Mouse (Mus musculus): Measurements from ENCODE around the gene Fbxo6. TPM values are rescaled to one million over a fixed set of nuclear protein-coding genes. Genes with fewer than 3 reads are reported as not detected.
"Not testable (repeated sequence)": the region's sequence is repeated elsewhere in the genome, so short reads cannot be mapped to it uniquely, and the experiment has no call there.

Gene Fbxo6
- polyA plus RNA-seq, 1 experiment from 2014 or later, result 33.7 TPM

- no peaks in the 10 kb centered on the region for H3K4me1 ChIP-seq (replicated peaks; ENCODE audit: insufficient read depth, low read length)
- WGBS, result 58% methylated on average over 9 of the region's 9 CpGs
- H3K36me3 ChIP-seq (ENCODE audit: insufficient read depth, low read length), result no peaks in the 10 kb centered on the region
- H3K27me3 ChIP-seq (ENCODE audit: insufficient read depth, low read length), result no peaks in the 10 kb centered on the region
- no peak for ATAC-seq (replicated peaks; ENCODE audit: low FRiP score, low read depth)
- no peak overlapping the region for H3K4me3 ChIP-seq (replicated peaks; ENCODE audit: low read depth, low read length)
- H3K9ac ChIP-seq (ENCODE audit: low read depth, low read length), result no peak overlapping the region
- no peak for DNase-seq (ENCODE audit: low spot score)
- H3K4me2 ChIP-seq (ENCODE audit: low read length), result no peak overlapping the region
- no peak overlapping the region for H3K27ac ChIP-seq
- H3K9me3 ChIP-seq (replicated peaks; ENCODE audit: low read length), result no peaks in the 10 kb centered on the region
- TF ChIP-seq CTCF (IDR thresholded peaks at IDR 0.05; ENCODE audit: low read depth), result no peak
These were observed 32.6 kb upstream of the Fbxo6 start for GRCm38 (mm10) chr4:148184564-148184963.

GRCm38 (mm10) chr4:148182363-148182762 is 30.4 kb upstream of the Fbxo6 start:
- no peak for TF ChIP-seq CTCF (IDR thresholded peaks at IDR 0.05; ENCODE audit: low read depth)
- Histone ChIP-seq H3K27me3 (ENCODE audit: insufficient read depth, low read length) (no peaks in the 10 kb centered on the region), H3K9me3 (replicated peaks; ENCODE audit: low read length) (no peaks in the 10 kb centered on the region), H3K36me3 (ENCODE audit: insufficient read depth, low read length) (no peaks in the 10 kb centered on the region), H3K4me3 (replicated peaks; ENCODE audit: low read depth, low read length) (no peak overlapping the region), H3K4me1 (replicated peaks; ENCODE audit: insufficient read depth, low read length) (no peaks in the 10 kb centered on the region), H3K9ac (ENCODE audit: low read depth, low read length) (no peak overlapping the region), H3K4me2 (ENCODE audit: low read length) (no peak overlapping the region), H3K27ac (no peak overlapping the region)
- ATAC-seq (replicated peaks; ENCODE audit: low FRiP score, low read depth) (no peak), DNase-seq (ENCODE audit: low spot score) (no peak)
- WGBS, result 37% methylated on average over 8 of the region's 8 CpGs

- ATAC-seq (replicated peaks; ENCODE audit: low FRiP score, low read depth), result no peak
- Histone ChIP-seq H3K9ac (ENCODE audit: low read depth, low read length) (no peak overlapping the region), H3K27ac (no peak overlapping the region), H3K4me2 (ENCODE audit: low read length) (no peak overlapping the region), H3K9me3 (replicated peaks; ENCODE audit: low read length) (no peaks in the 10 kb centered on the region), H3K27me3 (ENCODE audit: insufficient read depth, low read length) (no peaks in the 10 kb centered on the region), H3K4me1 (replicated peaks; ENCODE audit: insufficient read depth, low read length) (no peaks in the 10 kb centered on the region), H3K36me3 (ENCODE audit: insufficient read depth, low read length) (no peaks in the 10 kb centered on the region), H3K4me3 (replicated peaks; ENCODE audit: low read depth, low read length) (no peak overlapping the region)
- WGBS, result 88% methylated on average over 12 of the region's 12 CpGs
- TF ChIP-seq CTCF (IDR thresholded peaks at IDR 0.05; ENCODE audit: low read depth), result no peak
- no peak for DNase-seq (ENCODE audit: low spot score)
These were observed 29.5 kb upstream of the Fbxo6 start for GRCm38 (mm10) chr4:148181483-148181882.

GRCm38 (mm10) chr4:148177716-148178115 is 25.8 kb upstream of the Fbxo6 start:
- Histone ChIP-seq H3K4me3 (replicated peaks; ENCODE audit: low read depth, low read length) (no peak overlapping the region), H3K27ac (no peak overlapping the region), H3K4me2 (ENCODE audit: low read length) (no peak overlapping the region), H3K9ac (ENCODE audit: low read depth, low read length) (no peak overlapping the region), H3K9me3 (replicated peaks; ENCODE audit: low read length) (no peaks in the 10 kb centered on the region), H3K27me3 (ENCODE audit: insufficient read depth, low read length) (peaks cover 26% of the 10 kb centered on the region), H3K4me1 (replicated peaks; ENCODE audit: insufficient read depth, low read length) (no peaks in the 10 kb centered on the region), H3K36me3 (ENCODE audit: insufficient read depth, low read length) (no peaks in the 10 kb centered on the region)
- DNase-seq (ENCODE audit: low spot score) (no peak), ATAC-seq (replicated peaks; ENCODE audit: low FRiP score, low read depth) (no peak)
- TF ChIP-seq CTCF (IDR thresholded peaks at IDR 0.05; ENCODE audit: low read depth), result no peak

GRCm38 (mm10) chr4:148176603-148177002 is 24.7 kb upstream of the Fbxo6 start:
- H3K4me3 ChIP-seq (replicated peaks; ENCODE audit: low read depth, low read length); ATAC-seq (replicated peaks; ENCODE audit: low FRiP score, low read depth); H3K4me2 ChIP-seq (ENCODE audit: low read length); H3K9me3 ChIP-seq (replicated peaks; ENCODE audit: low read length); H3K9ac ChIP-seq (ENCODE audit: low read depth, low read length); H3K36me3 ChIP-seq (ENCODE audit: insufficient read depth, low read length); DNase-seq (ENCODE audit: low spot score); H3K27ac ChIP-seq; H3K4me1 ChIP-seq (replicated peaks; ENCODE audit: insufficient read depth, low read length): not testable (repeated sequence)
- WGBS, result 59% methylated on average over 5 of the region's 6 CpGs
- peaks cover 31% of the 10 kb centered on the region for H3K27me3 ChIP-seq (ENCODE audit: insufficient read depth, low read length)

- Histone ChIP-seq H3K27me3 (ENCODE audit: insufficient read depth, low read length) (peaks cover 31% of the 10 kb centered on the region), H3K9me3 (replicated peaks; ENCODE audit: low read length) (no peaks in the 10 kb centered on the region), H3K9ac (ENCODE audit: low read depth, low read length) (no peak overlapping the region), H3K4me2 (ENCODE audit: low read length) (no peak overlapping the region), H3K36me3 (ENCODE audit: insufficient read depth, low read length) (no peaks in the 10 kb centered on the region), H3K4me3 (replicated peaks; ENCODE audit: low read depth, low read length) (no peak overlapping the region), H3K4me1 (replicated peaks; ENCODE audit: insufficient read depth, low read length) (no peaks in the 10 kb centered on the region), H3K27ac (no peak overlapping the region)
- ATAC-seq (replicated peaks; ENCODE audit: low FRiP score, low read depth) (no peak), DNase-seq (ENCODE audit: low spot score) (no peak)
- WGBS, result 22% methylated on average over 12 of the region's 12 CpGs
- no peak for TF ChIP-seq CTCF (IDR thresholded peaks at IDR 0.05; ENCODE audit: low read depth)
These were observed 22.5 kb upstream of the Fbxo6 start for GRCm38 (mm10) chr4:148174495-148174862.

GRCm38 (mm10) chr4:148173811-148174494 is 22.0 kb upstream of the Fbxo6 start:
- DNase-seq (ENCODE audit: low spot score), result no peak
- H3K36me3 ChIP-seq (ENCODE audit: insufficient read depth, low read length), result no peaks in the 10 kb centered on the region
- no peak overlapping the region for H3K4me3 ChIP-seq (replicated peaks; ENCODE audit: low read depth, low read length)
- no peak overlapping the region for H3K27ac ChIP-seq
- H3K4me1 ChIP-seq (replicated peaks; ENCODE audit: insufficient read depth, low read length), result no peaks in the 10 kb centered on the region
- no peak overlapping the region for H3K4me2 ChIP-seq (ENCODE audit: low read length)
- H3K9ac ChIP-seq (ENCODE audit: low read depth, low read length), result no peak overlapping the region
- no peaks in the 10 kb centered on the region for H3K9me3 ChIP-seq (replicated peaks; ENCODE audit: low read length)
- 1% methylated on average over 30 of the region's 30 CpGs for WGBS
- H3K27me3 ChIP-seq (ENCODE audit: insufficient read depth, low read length), result peaks cover 31% of the 10 kb centered on the region
- ATAC-seq (replicated peaks; ENCODE audit: low FRiP score, low read depth), result no peak
- no peak for TF ChIP-seq CTCF (IDR thresholded peaks at IDR 0.05; ENCODE audit: low read depth)

All from kidney, postnatal 0 days (tissue).